Mouse (Mus musculus) lung, postnatal 4 days (tissue): ENCODE measurements at regions not wholly inside any gene's neighbourhood (a gene's known extent, or its start where the extent isn't known, plus 50 kb on each side); places are given as distances from the start of the nearest gene placed in this dataset.

Experiments used
- DNase-seq, 2 experiments: peaks; one replicate each; pipeline ENCODE4 v3.0.0; 2021

DNA sequence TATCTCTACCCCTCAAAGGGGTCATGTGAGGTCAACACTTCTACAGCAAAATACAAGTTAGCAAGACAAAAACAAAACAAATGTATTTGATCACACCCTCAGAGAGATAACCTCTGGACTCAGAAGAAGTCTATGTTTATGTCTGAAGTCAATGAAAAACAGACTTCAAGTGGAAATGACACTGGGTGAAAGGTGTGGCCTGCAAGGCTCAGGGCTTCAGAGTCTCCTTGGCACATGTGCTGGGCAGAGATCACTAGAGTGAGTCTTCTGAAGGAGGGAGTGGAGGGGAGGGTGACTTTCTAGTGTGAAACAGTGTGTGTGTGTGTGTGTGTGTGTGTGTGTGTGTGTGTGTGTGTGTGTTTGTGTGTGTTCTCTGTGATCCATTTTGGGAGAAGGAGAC lies 68.2 kb downstream of the Il12a start:
- no peak for DNase-seq

DNA sequence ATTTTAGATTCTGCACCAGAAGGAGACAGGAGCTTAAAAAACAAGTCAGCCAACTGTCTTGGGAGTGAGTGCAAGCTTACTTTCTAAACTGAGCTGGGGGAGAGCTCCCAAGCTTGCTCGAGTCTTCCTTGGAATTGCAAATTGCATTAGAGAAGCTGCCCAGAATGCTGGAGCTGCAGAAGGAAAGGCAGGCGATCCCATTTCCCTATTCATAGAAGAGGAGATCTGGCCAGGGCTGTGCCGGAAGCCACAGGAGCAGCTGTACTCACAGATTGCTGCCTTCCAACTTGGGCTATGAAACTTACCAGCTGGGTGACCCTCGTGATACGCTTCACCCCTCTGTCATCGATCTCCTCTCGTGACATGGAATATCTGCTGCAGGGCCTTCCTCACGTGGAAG lies 68.9 kb downstream of the Il12a start:
- peak; percentile 33 to 68 for DNase-seq

- no peak for DNase-seq
Observed at GRCm38 (mm10) chr3:68760806-68761205, 70.4 kb downstream of the Il12a start.

DNA sequence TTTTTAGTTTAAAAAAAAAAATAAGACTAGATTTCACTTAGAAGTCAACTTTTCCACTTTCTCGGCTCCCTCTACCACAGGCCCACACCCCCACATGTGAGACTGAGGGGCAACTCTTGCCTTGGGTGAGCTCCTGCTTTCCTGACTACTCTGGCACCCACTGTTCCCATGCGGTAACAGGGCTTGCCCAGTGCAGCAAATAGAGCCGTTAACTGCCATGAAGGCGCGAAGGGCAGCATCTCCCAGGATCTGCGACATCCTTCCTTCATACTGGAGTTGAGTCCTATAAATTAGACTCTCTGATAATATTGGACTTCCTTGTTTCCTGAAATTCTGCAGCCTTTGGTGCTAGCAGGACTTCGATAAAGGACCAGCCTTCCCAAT lies 70.8 kb downstream of the Il12a start:
- DNase-seq: no peak

- no peak for DNase-seq
Observed at GRCm38 (mm10) chr3:68761626-68762331, 71.3 kb downstream of the Il12a start.

DNA sequence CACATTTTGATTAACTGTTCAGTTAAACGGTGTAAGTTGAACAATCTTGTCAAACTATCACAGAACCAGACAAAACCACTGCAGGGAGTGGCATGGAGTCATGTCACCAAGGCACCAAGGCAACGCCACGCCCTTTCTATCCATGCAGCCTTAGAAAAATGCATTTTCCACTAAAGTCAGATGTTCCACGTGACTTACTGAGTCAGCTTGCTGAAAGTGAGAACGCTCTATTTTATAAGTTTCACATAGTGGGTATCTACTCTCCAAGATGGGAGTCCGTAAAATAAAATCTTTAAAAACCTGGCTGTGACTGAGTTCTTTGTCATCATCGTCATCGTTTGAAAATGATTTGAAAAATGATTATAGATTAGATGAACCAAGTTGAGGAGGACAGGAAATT lies 72.5 kb downstream of the Il12a start:
- no peak for DNase-seq

DNA sequence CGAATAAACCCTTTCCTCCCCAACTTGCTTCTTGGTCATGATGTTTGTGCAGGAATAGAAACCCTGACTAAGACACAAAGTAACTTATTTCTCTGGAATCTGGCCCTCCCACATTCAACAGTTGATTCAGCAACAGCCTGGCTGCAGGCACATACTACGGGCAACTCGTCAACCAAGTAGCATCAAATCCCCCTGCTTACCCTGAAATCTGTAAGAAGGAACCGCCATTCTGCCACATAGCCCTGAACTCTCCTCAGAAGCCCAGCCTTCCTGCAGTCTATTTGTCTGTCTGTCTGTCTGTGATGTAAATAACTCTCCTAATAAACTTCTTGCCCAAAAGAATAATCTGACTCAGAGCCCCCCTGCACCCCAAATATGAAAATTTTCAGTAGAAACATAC lies 73.9 kb downstream of the Il12a start:
- DNase-seq: no peak

DNA sequence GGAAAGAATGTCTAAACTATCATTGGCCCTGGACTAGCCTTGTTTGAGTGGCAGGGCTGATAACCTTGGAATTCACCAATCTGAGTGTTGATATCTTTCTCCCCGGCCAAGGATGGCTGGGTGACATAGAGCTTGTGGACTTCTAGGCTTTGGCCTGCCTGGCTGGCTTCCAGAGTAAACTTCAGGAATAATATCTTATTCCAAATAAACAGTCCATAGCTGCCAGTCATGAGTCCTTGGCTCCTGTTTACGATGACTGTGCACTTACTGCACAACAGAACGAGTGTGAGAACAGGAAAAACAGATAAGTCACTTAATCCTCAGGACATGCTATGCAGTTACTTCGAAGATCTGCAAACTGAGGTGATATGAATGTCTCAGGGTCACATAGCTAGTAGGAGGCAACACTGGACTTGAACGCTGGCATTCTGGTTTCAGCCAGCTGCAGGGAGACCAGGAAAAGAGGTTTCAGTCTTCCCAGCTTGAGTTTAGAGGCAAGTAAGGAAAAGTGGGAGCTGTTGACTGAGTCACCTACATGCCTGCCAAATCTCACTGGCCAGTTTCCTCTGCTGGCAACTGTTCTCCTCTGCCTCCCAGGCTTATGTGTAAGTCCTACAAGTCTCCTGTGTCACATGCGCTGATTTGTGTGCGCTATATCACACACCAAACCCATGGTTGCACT lies 74.6 kb downstream of the Il12a start:
- DNase-seq: peak; percentile 36 to 59

- no peak for DNase-seq
Observed at GRCm38 (mm10) chr3:68771579-68771978, 81.1 kb downstream of the Il12a start.

DNA sequence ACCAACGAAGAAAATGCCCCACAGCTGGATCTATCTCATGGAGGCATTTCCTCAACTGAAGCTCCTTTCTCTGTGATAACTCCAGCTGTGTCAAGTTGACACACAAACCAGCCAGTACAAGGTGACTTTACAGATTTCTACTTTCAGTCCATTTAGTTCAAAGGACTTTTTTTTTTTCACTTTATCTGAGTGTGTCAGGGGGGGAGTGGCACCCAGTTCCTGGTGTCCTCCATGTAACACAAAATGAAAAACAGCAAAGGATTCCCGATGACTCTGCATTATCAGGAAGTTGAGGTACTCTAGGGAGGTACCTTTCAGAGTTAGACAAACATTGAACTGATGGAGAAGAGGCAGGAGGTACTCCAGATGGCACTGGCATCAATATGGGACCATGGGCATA lies 87.4 kb downstream of the Il12a start:
- DNase-seq: no peak

DNA sequence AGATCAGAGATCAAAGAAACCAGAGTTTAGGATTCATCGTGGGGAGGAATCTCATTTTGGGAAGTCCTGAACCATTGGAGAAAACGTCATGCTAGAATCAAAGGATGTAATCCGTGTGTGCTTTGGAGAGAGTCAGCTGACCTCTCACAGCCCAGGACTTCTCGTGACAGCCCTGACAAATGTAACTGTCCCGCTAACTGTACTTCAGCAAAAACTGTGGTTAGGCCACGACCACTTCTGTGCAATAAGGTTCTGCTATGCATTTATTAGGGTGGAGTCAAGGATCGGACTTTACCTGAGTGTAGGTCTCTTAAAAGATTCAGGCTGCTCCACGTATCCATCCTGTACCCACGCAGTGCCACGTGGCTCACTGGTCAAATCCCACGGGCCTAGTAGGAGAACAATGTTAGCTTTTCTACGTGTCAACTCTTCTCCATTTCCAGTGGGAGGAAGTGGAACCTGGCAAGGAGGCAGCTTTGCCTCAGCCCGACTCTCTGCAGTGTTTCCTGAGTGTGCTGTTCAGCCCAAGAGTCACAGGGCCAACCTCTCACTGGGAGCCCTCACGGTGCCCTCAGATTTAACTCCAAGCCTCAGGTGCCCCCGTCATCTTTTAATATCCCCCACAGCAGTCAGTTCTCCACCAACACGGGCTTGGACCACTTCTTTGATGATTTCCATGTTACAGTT lies 88.1 kb downstream of the Il12a start:
- DNase-seq: no peak

DNA sequence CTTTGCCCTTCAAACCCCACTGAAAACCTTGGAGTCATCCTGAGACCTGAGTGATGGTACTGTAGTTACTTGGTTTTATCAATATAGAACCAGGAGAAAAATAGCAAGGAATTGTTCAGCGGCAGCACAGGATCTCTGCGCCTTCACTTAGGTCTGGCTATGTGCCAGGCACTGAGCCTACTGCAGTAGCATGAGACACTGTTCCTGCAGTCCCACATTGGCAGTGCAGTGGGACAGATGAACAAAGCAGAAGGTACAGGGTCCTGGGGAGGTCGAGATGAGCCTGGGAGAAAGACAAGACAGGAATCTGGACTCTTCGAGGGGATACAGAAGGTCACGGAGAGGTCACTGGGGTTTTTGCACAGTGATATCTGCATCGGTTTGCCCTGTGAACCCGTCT lies 88.5 kb upstream of the 1110032F04Rik start:
- no peak for DNase-seq

DNA sequence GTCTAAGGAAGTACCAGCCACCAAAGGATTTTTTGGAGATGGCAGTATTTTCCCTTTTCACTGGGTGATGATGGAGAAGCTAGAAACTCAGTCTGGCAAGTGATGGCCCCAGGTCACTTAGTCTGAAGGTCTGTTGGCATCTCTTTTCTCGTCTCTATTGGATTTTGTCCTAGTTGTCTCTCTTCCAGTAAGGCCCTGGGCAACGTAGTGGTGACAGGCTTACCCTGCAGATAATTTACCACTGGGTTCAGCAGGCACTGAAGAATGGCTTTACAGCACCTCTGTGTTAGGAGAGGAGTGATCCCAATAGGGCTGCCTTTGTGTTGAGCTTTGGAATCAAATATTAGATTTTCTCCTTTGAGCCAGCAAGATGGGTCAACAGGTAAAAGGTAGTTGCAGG lies 87.9 kb upstream of the 1110032F04Rik start:
- no peak for DNase-seq

GRCm38 (mm10) chr3:68782363-68782762 lies 87.0 kb upstream of the 1110032F04Rik start:
- DNase-seq: no peak

- no peak for DNase-seq
Observed at GRCm38 (mm10) chr3:68783666-68784416, 85.5 kb upstream of the 1110032F04Rik start.

GRCm38 (mm10) chr3:68786771-68787170 lies 82.6 kb upstream of the 1110032F04Rik start:
- no peak for DNase-seq

DNA sequence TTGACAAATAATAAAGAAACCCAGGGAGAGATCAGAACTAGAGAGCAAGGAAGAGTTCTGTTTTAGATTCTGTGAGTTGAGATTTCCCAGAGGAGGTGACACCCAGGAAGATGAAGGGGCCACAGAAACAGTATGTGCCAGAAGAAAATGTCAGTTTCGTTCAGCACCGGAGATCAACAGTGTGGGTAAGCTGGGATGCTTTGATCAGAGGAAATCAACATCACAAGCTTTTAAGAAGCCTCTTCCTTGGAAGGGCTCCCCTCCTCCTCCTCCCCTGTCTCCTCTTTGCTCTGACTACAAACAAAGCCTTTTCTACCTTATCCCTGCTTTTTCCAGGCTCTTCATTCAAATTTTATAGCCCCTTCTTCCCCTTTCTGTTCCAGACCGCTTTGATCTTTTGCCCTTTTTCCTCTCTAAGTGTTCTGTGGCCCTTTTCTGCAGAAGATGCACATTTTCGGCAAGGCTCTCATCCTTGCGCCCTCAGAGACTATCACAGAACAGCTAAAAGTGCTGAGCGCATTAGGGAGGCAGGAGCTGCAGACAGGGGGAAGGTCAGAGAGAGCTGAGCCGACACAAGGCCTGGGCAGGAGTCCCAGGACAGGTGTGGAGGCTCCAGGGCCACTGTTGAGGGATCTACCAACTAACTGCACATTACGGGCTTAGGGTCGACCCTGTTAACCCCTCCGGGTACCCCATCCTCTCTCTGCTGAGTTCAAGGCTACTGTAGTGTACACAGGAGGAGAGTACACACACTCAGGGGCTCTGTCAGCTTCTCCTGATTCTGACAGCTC lies 81.8 kb upstream of the 1110032F04Rik start:
- no peak for DNase-seq

GRCm38 (mm10) chr3:68789491-68789890 lies 79.9 kb upstream of the 1110032F04Rik start:
- peak; percentile 43 to 66 for DNase-seq

GRCm38 (mm10) chr3:68790466-68790865 lies 78.9 kb upstream of the 1110032F04Rik start:
- no peak for DNase-seq

DNA sequence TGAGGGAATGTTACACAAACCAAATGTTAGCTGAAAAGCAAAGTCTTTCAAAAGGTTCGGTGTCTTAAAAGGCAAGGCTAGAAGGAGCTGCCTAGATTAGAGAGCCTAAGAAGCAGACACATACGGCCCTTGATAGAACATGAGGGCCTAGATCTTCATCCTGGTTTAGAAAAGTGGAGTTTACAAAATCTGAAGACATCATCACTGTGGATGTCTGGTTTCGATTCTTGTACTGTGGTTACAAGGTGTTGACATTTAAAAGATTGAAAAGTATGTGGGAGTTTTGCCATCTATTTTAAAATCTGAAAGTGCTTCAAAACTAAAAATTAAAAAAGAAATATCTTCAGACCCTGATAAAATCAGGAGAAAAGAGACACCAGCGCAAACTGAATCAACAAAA lies 76.5 kb upstream of the 1110032F04Rik start:
- DNase-seq: no peak

GRCm38 (mm10) chr3:68793923-68794322 lies 75.5 kb upstream of the 1110032F04Rik start:
- no peak for DNase-seq

DNA sequence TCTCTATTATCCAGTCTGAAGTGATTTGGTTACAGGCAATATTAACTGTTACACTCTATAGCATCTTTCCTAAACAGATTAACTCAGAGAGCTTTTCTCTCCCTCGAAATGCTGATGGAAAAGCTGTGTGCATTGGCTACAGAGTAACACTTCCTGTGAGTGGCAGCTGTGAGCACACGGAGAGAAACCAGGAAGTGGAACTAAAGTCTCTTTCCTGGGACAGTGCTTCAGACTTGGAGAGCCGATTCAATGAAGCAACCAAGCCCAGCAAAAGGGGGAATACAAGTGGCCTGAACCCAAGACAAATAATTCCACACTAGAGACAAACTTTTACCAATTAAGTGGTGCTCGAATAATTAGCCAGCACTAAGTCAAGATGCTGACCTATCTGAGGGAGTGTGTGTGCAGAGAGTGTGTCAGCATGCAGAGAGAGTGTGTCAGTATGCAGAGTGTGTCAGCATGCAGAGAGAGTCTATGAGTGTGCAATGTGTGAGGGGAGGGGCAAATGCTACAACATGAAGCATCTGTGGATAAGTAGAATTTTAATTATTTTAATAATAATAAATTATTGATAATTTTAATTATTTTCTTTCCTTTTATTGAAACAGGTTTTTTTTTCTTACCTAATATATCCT lies 74.9 kb upstream of the 1110032F04Rik start:
- DNase-seq: no peak
